Mouse (Mus musculus): ENCODE measurements at regions not wholly inside any gene's neighbourhood (a gene's known extent, or its start where the extent isn't known, plus 50 kb on each side); places are given as distances from the start of the nearest gene placed in this dataset.

DNA sequence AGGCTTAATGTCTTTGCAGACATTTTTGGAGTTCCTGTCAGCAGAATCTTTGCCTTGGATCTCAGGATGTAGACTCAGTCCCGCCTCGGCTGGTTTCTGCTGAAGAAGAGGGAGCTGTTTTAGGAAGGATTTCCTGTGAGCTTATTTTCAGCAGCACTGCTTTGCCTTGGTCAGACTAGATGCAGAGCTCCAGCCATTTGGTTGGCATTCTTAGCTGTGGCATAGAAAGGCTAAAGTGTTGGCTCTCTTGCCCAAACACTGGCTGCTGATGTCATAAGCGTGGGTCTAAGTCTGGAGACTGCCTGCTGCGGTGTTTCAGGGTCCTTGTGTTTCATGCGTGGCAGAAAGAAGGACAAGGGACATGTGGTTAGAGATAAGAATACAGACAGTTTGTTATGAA, 245.0 kb downstream of the Etnk1 start:
- TF ChIP-seq POLR2A (IDR thresholded peaks at IDR 0.05; ENCODE audit: borderline replicate concordance, extremely low read depth, insufficient read depth, insufficient read length, poor library complexity, severe bottlenecking) = no peak
- no peak for DNase-seq (ENCODE audit: low read depth)

DNA sequence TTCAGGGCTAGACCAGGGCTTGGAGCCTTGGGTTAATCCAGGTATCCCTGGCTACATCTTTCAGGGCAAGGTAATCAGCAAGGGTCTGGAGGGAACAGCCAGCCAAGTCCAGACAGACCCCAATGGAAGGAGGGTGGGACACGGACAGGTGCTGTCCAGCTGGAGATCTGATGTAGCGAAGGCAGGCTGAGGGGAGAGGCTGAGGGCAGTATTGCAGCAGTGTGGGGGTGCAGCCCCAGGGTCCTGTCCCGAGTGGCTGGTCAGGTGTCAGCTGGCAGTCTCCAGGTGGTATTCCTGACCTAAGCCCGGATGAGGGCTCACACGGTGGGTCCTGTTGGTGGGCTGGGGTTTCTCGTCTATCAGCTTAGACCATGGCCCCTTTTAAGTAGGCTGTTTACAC, 245.7 kb downstream of the Etnk1 start:
- DNase-seq (ENCODE audit: low read depth) = no peak
- no peak for TF ChIP-seq POLR2A (IDR thresholded peaks at IDR 0.05; ENCODE audit: borderline replicate concordance, extremely low read depth, insufficient read depth, insufficient read length, poor library complexity, severe bottlenecking)
- no peak for TF ChIP-seq CTCF (IDR thresholded peaks at IDR 0.05; ENCODE audit: borderline replicate concordance, extremely low read depth, insufficient read depth, insufficient read length)

DNA sequence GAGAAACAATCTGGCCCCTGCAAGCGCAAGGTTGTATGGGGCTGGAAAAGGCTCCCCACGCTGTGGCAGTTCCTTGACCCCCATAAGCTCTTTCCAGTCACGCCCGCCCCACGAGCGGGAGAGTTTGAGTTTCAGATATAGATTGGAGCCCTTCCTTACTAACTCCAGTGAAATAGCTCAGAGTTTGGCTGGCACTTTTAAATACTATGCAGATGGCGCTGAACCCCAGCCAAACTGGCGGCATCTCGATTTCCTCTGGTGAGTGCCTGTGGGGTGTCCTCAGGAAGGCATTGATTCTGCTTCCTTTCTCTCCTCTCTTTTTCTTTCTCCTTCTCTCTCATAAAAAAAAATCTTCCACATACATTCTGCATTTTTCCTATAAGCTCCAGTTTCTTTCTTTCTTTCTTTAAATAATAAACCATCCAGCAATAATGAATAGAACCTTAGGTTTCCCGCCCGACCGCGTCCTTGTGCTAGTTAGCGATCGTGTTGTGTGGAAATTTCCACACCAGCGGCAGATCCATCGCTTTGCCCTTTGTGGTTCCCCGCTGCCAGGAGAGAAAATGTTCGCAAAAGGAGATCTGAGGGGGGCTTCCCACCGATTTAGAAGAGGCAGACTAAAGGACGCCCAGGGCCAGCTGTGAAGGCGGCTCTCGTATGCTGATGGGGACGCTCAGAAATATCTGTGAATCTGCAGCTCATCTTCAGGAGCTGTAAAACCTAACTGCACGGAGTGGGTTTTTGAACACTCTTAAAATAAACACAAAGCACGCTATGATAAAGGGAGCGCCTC, 247.8 kb downstream of the Etnk1 start:
- no peak for TF ChIP-seq POLR2A (IDR thresholded peaks at IDR 0.05; ENCODE audit: borderline replicate concordance, extremely low read depth, insufficient read depth, insufficient read length, poor library complexity, severe bottlenecking)
- TF ChIP-seq CTCF (IDR thresholded peaks at IDR 0.05; ENCODE audit: borderline replicate concordance, extremely low read depth, insufficient read depth, insufficient read length) = no peak
- DNase-seq (ENCODE audit: low read depth) = peak; percentile 71

DNA sequence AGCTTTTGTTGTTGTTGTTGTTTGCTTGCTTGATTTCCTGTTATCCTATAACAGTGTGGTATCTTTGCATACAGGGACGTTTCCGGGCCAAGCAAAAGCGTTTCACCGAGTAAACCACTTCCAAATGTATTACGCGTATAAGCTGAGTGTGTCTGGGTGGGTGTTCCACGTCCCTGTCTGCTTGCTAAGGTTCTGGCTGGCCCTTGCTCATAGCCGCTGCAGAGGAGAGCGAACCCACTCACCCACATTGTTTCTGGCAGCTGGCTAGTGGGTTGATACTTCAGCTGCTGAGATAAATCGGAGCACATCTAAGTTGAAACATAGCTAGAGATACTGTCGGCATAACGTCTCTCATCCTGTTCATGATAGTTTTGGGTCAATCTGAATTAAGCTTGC, 248.4 kb downstream of the Etnk1 start:
- no peak for DNase-seq (ENCODE audit: low read depth)
- TF ChIP-seq CTCF (IDR thresholded peaks at IDR 0.05; ENCODE audit: borderline replicate concordance, extremely low read depth, insufficient read depth, insufficient read length) = no peak
- no peak for TF ChIP-seq POLR2A (IDR thresholded peaks at IDR 0.05; ENCODE audit: borderline replicate concordance, extremely low read depth, insufficient read depth, insufficient read length, poor library complexity, severe bottlenecking)

DNA sequence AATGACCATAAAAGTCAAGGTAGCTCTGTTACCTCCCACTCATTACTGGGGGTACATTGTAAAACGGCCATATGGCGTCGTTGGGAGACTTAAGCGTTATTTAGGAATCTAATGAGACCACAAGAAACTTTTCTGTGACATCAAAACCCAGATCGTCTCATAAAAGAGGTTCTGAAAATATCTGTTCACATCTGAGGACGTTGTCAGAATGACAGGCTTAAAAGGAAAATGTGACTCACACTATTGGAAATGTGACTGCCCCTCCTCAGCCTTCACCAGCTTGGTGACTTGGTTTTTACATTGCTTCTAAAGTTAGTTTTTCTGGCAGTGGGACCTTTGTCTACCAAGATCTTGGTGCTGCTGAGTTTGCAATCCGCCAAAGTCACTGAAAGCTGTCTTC, 252.9 kb downstream of the Etnk1 start:
- TF ChIP-seq POLR2A (IDR thresholded peaks at IDR 0.05; ENCODE audit: borderline replicate concordance, extremely low read depth, insufficient read depth, insufficient read length, poor library complexity, severe bottlenecking) (no peak), CTCF (IDR thresholded peaks at IDR 0.05; ENCODE audit: borderline replicate concordance, extremely low read depth, insufficient read depth, insufficient read length) (no peak)
- DNase-seq (ENCODE audit: low read depth) = no peak

DNA sequence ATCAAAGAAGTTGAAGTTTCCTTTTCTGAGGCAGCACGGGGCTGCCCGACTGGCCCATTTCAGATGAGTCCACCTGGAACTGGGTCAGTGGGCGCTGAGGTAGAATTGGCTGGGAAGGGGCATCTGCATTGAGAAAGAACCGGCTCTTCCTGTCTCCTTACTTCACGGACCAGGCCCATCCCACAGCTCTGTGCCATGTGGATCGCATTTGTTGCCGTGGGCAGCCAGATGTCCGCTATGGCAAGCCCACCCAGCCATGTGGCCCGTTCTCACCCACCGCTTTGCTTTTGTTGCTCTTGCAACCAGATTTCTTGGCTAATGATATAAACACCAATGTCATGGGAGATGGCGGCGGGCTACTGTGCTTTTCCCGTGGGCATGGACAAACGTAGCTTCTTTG, 256.0 kb downstream of the Etnk1 start:
- TF ChIP-seq POLR2A (IDR thresholded peaks at IDR 0.05; ENCODE audit: borderline replicate concordance, extremely low read depth, insufficient read depth, insufficient read length, poor library complexity, severe bottlenecking) (no peak), CTCF (IDR thresholded peaks at IDR 0.05; ENCODE audit: borderline replicate concordance, extremely low read depth, insufficient read depth, insufficient read length) (no peak)
- DNase-seq (ENCODE audit: low read depth) = no peak

DNA sequence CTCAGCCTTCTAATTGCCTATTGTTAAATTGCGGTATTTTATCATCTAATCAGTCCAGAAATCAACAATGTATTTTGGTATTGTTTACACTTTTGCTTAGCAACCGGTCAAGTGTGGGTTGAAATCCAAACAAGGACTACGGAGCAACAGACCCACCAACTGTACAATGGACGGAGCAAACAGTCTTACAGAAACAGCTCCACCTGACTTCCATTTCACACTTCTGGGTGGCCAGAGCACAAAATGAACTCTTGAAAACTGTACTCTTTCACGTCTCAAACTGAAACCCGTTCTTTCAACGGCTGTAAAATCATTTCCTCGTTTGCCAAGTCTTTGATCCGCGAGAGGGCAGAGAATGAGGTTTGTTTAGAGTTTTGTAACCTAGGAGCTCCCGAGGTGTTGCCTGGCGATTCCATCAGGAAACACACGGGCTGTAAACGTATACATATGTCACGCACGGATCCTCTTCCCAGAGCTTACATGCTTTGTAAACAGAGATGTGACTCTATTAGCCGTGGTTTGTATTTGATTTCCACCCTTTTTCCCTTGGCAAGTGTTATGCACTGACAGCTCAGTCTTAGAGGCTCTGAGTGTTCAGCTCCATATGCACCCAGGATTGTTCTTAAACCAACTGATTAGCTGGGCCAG, 258.3 kb downstream of the Etnk1 start:
- no peak for TF ChIP-seq POLR2A (IDR thresholded peaks at IDR 0.05; ENCODE audit: borderline replicate concordance, extremely low read depth, insufficient read depth, insufficient read length, poor library complexity, severe bottlenecking)
- no peak for TF ChIP-seq CTCF (IDR thresholded peaks at IDR 0.05; ENCODE audit: borderline replicate concordance, extremely low read depth, insufficient read depth, insufficient read length)
- DNase-seq (ENCODE audit: low read depth) = no peak

DNA sequence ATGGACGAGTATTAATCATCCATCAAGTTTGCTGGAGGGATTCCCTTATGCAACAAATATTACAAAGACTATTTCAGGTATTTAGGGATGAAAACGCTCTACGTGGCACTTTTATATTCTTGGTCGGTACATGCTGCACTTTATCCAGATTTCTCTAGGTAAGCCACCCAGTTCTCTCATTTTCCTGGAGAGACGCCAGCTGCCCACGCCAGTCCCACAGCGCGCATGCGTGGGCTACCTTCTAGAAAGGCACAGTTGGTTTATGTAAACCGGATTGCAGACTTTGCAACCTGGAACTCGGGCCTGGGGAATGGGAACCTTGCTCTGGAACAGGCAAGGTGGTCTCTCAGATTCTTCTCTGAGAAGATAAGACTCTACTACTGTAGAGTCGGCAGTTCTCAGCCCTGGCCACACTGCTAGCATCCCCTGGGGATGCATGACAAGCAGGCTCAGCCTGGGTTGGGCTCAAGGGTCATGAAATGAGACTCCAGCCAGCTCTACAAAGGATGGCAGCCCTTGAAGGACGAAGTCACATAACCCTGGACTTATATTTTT, 265.0 kb downstream of the Etnk1 start:
- TF ChIP-seq CTCF (IDR thresholded peaks at IDR 0.05; ENCODE audit: borderline replicate concordance, extremely low read depth, insufficient read depth, insufficient read length) (no peak), POLR2A (IDR thresholded peaks at IDR 0.05; ENCODE audit: borderline replicate concordance, extremely low read depth, insufficient read depth, insufficient read length, poor library complexity, severe bottlenecking) (no peak)

DNA sequence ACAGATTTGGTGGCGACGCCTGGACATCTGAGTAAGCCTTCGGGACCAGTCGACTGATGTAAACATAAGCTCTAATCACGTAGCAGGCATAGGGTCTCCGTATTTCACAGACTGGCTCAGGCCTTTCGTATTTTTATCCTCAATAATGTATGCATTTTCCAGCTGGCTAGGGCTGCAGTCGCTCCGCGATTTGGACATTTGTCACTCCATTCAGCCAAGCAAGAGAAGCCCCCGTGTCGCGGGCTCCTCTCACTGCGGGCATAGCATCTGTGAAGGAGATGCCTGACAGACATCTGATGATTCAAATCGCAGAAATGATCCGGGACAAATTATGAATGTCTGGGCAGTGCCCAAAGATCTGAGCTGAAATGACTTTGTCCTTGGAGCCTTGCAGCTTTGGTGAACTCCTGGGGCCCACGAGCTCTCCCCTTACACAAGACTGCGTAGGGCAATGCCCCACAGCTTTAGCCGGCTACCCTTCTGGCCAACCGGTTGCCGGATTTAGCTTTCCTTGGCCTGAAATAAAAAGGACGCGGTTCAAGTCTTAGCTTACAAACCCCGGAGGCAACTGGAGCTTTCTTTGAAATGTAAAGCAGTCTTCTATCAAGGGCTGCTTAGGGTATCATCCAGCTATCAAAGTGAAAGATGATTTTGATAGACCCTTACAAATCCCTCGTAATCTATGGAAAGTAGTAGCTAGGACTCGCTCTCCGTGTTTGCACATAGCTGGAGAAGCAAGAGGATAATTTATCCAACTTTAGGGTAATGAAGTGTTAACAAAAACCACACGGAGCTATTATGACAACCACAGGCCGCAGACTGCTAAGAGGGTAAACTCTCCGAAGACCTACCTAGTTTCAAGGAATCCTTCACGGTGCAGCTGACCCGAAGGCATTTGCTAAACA, 270.6 kb downstream of the Etnk1 start:
- TF ChIP-seq CTCF (IDR thresholded peaks at IDR 0.05; ENCODE audit: borderline replicate concordance, extremely low read depth, insufficient read depth, insufficient read length) = no peak
- no peak for TF ChIP-seq POLR2A (IDR thresholded peaks at IDR 0.05; ENCODE audit: borderline replicate concordance, extremely low read depth, insufficient read depth, insufficient read length, poor library complexity, severe bottlenecking)
- DNase-seq (ENCODE audit: low read depth) = peak; percentile 70

More for the DNA sequence above, 265.0 kb downstream of the Etnk1 start:
- DNase-seq (ENCODE audit: low read depth) = no peak

DNA sequence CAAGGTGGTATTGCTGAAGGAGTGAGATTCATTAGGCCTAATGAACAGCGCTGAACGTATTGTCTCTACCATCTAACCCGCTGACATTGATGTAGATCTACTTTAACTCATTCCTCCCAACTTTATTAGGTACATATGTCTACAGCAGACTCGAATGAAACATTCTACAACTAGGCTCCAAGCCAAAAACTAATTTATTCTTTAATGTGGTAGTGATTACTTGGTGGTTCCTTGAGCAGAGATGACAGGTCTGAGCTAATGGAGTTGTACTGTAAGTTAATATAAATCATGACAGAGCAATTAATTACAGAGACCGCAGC, 271.2 kb downstream of the Etnk1 start:
- TF ChIP-seq CTCF (IDR thresholded peaks at IDR 0.05; ENCODE audit: borderline replicate concordance, extremely low read depth, insufficient read depth, insufficient read length) = no peak
- peak; percentile 73 for DNase-seq (ENCODE audit: low read depth)

DNA sequence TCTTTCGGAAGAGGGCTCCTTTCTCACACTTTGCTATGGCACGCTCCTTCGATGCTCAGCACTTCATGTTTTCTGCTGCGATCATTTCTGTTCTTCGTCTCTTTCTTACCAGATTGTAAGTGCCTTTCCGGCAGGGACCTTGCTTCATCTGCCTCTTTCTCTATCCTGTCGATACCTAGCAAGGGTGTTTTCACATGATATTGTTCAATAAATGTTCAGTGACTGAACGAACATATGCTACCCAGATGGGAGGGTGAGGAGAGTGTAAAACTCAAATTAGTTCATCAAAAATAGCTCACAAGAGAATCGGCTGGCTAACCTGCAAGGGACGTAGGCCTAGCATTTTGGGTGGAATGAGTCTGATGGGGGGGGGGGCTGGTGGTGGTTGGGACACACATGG, 272.5 kb downstream of the Etnk1 start:
- TF ChIP-seq CTCF (IDR thresholded peaks at IDR 0.05; ENCODE audit: borderline replicate concordance, extremely low read depth, insufficient read depth, insufficient read length) = no peak
- no peak for TF ChIP-seq POLR2A (IDR thresholded peaks at IDR 0.05; ENCODE audit: borderline replicate concordance, extremely low read depth, insufficient read depth, insufficient read length, poor library complexity, severe bottlenecking)
- peak; percentile 67 for DNase-seq (ENCODE audit: low read depth)

Data from brain, embryonic 14.5 days (tissue).